Mouse (Mus musculus) ZHBTc4 (cell line): ENCODE measurements around the gene Rad9b.

Experiments used
- DNase-seq: peaks from one replicate; pipeline ENCODE4 v3.0.0-alpha.2; 2011; ENCODE audit warnings: low read depth, low spot score

Rad9b gene

DNA sequence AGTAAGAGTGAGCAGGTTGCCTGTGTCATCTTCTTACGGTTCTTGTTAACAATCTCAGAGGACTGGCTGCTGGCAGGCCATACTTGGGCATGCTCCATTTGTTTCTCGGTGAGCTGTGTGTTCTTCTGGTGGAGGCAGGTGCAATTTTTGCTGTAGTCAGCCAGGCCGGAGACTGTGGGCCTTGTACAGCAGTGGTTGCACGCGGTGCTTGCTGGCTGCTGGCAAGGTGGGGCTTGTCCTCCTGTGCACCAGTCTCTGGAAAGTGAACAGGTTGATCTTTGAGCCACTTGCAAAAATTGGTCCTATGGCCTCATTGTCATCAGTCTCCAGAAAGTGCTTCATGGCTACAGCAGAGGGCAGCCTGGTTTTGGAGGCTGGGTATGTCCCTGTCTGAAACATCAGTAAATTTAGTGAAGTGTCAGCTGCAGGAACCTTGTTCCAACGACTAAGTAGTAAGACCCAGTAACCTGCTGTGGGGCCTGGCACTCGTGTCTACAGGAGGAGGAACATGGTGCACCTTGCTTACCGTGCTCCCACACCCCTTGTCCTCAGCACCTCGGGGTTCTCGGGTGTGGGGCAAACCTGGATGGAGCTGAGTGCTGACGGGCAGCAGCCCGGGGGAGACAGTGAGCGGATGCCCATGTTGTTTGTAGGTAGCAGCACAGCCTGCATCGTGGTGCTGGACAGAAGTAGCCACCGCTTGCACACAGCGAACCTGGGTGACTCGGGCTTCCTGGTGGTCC lies 40.9 kb downstream of the Rad9b start:
- no peak for DNase-seq

DNA sequence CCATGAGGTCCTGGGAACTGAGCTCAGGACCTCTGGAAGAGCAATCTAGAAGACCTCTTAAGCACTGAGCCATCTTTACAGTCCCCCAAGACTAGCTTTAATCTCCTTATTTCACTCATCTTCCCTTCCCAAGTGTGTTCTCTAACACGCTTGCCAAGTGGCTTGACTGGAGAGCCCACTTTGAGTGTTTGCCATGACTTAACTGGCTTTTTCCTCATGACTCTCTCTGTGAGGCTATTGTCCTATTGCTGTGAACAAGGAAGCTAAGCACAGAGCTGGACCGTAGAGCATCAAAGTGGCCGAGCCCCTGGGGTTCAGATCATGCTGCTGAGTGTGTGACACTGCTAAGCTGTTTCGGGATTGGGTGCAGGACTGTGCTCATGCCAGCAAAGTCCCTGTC lies 41.7 kb downstream of the Rad9b start:
- no peak for DNase-seq

DNA sequence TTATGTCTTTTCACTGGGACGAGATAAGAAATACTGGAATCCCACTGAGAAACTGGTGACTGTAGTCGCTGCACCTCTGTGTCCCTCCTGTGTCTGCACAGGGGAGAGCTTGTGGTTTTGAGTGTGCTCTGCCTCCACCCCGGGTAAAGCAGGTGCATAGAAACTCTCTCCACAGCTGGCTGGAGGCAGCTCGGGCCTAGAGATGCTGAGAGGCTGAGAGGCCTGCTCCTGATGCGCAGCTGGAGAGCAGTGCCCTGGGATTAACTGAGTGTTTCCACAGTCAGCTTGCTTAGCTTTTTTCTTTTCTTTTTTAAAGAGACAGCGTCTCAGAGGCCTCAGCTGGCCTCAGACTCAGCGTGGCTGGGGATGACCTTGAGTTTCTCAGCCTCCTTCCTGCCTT lies 42.3 kb downstream of the Rad9b start:
- no peak for DNase-seq

DNA sequence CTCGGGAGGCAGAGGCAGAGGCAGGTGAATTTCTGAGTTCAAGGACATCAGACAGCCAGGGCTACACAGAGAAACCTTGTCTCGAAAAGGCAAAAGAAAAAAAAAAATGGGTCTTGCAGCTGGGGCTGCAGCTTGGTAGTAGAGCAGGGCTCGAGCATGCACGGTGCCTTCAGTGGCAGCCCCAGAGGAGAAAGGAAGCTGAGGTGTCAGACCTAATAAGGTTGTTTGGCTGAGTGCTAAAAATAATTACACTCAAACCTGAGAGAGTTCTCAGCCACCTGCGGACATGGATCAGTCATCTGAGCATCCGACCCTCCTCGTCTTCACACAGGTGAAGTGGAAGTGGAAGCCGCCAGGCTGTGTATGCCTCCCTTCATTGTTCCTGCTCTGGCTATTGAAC lies 43.3 kb downstream of the Rad9b start:
- no peak for DNase-seq

DNA sequence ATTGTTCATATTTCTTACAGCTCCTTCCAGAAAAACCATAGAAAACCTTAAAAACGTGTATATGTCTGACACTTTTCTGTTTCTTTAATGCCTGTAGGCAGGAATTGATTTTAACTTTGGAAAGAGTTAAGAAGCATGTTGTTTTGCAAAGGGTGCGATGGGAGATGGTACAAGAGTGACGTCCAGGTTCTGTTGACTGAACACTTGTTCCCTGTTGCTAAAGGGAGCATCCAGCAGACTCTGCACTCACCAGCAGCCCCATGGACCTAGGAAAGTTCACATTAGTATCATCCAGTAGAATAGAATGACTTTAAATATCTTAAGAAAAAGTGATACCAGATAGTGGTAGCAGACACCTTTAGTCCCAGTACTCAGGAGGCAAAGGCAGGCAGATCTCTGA lies 47.5 kb downstream of the Rad9b start:
- DNase-seq: no peak

DNA sequence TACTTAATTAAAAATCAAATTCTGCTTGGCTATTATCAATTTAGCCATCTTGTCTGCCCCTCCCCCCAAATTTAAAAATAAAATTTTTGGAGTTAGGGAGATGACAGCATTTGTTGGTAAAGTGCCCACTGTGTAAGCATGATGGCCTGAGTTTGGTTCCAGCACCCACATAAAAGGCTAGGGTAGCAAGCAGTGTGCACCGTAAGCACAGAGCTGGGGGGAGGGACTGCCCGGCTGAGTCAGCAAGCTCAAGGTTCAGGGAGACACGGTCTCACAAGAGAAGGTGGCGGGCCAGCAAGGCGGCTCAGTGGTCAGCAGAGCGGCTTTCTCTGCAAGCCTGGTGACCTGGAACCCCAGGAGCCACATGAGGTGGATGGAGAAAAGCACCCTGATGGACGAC lies 48.6 kb downstream of the Rad9b start:
- no peak for DNase-seq

DNA sequence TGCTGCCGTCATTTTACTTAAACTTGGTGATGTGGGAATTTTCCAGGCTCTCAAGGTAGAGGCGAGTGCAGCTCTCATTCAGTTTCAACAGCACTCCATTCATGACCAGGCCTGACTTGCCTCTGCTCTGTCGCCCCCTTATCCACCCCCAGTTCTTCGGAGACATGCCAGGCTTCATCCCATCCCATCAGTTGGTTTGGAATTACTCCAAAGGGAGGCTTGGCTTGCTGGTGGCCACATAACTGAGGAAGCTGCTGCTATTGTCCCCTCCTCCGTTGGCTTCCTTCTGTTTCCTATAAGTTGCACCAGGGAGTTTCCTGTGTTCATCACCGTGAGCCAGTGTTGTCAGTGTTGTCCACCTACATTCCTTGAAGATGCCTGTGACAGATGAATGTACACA lies 49.5 kb downstream of the Rad9b start:
- no peak for DNase-seq

DNA sequence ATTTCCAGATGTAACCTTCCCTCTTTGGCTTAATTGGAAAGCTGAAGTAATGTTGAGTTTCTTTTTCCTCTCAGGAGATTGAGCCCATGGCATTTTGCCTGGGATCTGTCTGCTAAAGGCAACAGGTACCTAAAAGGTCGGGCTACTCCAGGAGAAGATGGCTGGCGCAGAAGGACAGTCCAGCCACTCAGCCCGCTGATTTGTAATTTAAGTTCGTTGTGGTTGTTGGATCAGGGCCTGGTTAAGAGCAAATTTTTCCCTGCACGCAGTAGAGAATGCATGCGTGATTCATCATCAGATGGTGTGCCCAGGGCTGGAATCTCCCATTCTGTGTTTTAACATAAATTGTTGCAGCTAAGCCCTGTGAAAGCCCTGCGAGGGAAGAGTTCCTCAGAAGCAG lies 50.1 kb downstream of the Rad9b start:
- no peak for DNase-seq

DNA sequence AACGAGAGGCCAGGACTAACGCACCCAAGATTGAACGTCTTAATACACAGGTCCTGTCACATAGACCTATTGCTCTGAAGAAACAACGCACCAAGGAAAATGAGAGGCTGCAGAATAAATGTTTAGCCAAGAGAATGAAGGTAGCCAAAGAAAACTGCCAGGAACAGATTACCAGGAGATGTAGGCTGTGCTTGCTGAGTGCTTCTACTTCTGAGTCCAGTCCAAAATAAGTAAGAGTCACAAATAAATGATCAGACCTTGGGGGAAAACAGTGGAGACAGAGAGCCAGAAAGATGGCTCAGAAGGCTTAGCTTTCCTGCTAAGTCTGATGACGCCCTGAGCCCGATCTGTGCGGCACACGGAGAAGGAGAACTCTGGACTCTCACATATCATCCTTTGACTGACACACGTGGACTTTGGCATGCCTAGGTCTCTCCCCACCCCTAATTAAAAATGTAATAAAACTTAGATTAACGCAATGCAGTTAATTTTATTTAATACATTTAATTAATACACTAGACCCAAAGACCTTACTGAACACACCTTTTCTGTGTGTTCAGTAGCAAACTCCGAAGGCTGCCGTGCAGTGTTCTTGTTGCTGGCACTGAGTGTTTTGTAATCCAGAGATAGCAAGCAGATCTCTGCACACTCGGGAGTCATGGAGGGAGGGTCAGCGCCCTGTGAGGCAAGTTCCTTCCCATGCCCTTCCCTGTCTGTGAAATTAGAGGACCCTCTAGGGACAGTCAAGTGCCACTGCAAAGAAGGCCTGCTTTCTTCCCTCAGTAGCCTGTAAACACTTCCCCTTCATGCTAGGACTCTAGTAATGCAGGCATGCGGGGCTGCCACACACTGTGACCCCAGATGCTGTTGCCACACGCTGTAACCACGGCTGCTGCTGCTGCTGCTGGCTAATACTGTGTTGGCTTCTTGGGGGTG lies 51.0 kb downstream of the Rad9b start:
- no peak for DNase-seq

DNA sequence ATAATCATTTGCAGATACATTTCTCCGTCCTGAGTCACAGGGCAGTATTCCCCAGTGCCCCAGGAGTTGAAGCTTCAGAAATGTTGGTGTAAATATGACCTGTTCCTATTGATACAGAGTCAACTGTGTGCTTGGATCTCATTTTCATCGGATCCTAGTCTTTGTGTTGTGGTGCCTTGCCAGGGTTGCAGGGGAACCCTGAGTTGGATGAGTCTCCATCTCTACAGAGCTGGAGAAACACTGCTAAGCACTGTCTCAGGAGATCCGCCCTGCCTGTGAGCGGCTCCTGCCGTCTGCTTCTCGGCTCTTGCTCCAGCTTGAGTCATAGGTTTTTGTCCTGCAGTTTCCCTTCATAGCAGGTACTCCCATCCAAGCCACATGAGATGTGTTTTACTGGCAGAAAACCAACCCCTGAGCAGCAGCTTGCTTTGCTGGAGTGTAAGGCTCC lies 53.9 kb downstream of the Rad9b start:
- DNase-seq: no peak

DNA sequence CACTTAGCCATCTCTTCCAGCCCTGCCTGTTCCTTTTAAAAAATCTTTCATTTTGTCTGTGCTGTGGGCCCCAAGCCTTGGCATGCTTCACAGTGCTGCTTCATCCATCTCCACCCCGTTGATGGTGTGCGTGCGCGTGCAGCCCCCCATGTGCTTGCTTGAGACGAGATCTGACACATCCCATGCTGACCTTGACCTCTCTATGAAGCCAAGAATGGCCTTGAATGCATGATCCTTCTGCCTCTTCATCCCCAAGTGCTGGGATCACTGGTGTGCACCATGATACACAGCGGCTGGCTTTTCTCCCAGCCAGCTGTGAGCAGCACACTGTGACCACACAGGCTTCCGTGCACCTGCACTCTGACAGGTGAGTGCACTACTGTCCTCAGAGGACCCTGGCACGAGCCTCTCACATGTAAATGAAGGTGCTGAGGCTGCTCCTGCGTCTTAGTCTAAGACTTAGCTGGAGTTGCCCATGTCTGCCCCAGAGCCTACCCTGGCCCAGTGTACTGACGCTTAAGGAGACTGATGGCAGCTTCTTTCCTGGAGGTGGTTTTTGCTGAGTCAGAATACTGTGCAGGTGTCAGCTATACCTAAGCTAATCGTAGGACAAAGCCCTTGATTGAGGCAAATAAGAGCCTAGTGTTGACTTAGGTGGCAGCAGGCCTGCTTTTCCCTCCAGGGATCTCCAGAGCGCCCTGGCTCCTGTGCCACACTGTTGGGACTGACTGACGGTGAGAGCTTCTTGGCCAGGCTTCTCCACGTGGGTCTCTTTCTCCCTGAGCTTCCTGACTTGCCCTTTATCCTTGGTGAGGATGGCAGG lies 58.7 kb downstream of the Rad9b start:
- DNase-seq: no peak

DNA sequence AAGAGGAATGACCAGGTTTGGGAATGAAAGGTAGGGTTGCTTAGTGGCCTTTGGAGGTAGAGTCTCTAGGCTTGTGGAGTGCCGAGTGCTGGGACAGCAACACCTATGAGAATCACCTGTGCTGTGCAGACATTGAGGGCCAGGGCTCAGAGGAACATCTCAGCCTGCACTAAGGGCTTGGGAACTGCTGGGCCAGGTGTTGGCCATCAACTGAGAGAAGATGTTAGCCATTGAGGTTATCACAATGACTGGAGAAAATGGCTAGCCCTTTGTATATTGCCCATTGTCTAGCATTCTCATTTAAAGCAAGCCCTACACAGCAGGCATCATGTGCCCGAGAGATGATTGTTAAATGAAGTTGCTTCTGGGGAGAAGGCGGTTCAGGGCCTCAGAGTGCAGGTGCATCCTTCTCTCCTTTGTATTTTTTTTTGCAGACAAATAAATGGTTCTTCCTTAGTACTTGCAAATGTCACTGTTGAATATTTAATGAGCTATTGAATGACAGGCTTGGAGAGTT lies 59.8 kb downstream of the Rad9b start:
- peak; percentile 82 for DNase-seq

DNA sequence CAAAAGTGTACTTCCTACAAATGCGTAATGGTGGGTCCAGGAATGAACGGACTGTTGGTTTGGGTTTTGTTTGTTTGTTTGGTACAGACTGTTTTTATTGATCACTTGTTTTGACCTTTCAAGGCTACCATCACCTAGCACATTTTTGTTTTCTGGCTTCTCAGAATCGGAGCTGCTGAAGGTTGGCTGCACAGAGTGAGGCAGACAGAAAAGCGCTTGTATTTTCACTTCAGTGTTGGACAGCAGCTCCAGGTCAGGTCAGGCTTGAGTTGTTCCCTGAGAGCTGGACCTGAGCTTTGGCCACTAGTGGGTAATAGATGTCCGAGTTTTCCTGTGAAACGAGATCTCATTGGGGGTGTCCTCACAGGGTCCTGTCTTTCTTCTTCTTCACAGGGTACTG lies 60.9 kb downstream of the Rad9b start:
- DNase-seq: no peak

DNA sequence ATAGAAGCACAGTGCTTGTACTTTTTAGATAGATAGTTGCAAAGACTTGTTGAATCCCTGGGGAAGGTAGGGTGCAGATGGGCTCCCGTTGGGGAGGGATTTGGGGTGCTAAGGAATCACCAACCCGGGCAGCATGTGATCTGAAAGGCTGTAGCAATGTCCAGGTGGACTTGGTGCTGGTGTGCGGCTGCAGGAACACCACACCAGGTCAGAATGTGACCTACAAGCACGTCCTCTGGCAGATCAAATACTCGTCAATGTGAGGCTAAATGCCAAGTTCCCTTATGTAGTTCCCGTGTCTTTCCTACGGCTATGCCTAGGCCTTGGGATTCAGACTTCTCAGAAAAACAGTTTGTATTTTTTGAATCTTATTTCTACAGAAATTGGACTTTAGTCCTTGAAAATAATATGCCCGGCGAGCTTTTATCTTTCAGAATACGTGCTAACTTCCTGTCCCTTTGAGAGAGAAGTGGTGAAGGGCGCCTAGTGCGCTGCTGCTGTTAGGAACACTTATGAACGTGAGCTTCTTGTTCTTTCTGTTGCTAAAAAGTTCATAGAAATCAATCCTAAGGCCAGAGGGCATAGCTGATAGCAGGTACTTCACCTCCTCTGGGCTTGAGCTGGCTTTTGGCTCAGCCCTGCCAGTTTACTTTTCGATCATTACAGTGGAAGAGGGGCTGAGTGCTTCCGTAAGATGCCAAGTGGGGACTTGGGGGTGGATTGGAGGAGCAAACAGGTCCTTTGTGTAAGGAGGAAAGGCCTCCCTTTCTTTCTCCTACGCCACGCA lies 62.3 kb downstream of the Rad9b start:
- no peak for DNase-seq

DNA sequence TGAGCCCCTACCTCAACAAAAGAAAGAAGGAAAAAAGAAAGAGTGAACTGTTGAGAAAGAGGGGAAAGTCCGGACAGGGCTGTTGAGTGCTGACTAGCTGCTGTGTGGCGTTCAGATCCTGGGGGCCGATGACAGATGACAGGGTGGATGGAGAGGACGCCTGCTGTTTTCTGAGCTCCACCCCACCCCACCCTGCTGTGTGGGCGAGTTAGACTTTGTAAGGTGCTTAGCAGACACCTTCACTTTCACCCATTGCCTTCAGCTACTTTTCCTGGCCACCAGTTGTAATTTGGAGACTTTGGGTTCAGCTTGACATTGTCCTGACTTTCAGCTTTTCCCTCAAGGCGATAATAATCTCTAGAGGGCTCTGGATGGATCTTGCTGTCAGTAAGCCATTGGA lies 62.9 kb downstream of the Rad9b start:
- DNase-seq: peak; percentile 53

DNA sequence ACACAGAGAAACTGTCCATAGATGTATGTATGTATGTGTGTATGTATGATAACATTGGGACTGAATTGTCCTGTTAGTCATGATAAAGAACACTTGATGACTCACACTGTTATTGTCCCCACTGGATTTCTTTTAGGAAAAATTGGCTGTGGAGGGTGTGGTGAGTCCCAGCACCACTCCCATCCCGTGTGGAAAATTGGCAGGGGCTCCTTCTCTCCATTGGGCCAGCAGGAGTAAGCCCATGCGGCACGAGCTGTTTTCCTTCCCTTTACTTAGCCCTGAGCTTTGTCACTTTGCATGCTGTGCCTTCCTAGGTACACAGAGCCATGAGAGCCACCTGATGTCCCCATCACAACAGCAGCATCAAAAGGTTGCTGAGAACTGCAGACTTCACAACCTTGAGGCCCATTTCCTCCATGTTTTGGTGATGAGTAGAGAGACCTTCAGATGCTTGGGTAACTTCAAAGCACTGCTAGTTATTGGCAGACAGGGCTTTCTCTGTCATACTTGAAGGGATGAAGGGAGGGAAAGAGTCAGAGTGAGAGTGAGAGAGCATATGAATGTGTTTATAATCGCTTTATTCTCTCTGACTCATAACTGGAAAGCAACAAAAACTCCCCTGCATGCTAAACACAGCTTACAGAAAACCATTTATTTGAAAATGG lies 65.8 kb downstream of the Rad9b start:
- no peak for DNase-seq

DNA sequence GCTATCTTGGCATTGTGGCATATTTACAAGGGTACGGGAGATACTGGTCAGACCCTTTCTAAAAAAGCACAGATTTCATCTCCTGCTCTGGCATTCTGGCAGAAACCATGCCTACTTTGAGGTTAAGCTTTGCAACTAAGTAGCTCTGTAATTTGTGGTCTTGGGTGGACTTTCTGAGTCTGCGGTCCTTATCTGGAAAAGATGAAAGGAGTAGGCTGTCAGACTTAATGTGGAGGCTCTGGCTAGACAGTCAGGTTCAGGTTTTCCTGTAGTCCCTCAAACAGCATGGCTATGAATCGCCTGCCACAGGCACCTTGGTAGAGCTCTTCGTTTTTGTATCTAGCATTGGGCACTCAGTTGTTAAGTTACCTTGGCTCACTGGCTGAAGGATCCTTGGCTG lies 67.0 kb downstream of the Rad9b start:
- no peak for DNase-seq

DNA sequence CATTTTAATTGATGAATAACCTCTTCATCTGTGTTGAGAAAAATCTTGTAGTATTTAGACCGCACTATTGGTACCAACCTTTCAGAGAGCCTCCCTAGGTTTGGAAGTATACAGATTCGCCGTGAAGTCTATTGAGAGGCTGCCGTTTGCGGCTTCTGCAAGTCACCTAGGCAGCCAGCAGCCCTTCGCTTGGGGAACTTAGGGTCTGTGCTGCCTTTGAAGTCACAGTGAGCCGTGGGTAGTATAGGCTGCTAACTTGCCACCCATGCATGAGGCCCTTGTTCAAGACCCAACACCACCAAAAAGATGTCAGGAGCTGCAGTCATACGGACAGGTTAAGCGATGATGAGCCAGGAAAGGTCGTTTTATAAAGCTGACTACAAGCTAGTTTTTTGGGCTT lies 67.8 kb downstream of the Rad9b start:
- DNase-seq: no peak

DNA sequence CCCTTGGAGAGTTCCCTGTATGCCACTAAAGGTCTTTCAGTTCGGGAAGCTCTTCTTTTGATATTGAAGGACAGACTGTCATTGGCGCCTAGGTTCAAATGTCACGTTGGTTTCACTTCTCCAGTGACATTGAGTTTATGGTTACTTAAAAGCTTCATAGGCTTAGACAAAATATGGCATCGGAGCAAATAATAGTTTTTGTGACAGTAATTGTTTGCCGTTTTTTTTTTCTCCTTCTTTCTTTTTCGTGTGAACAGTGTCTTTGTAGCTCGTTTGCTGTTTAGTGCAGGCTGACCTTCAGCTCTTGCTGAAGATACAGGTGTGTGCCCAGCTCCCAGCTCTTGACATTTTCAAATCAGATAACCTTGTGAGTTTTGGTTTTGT lies 68.3 kb downstream of the Rad9b start:
- DNase-seq: no peak

DNA sequence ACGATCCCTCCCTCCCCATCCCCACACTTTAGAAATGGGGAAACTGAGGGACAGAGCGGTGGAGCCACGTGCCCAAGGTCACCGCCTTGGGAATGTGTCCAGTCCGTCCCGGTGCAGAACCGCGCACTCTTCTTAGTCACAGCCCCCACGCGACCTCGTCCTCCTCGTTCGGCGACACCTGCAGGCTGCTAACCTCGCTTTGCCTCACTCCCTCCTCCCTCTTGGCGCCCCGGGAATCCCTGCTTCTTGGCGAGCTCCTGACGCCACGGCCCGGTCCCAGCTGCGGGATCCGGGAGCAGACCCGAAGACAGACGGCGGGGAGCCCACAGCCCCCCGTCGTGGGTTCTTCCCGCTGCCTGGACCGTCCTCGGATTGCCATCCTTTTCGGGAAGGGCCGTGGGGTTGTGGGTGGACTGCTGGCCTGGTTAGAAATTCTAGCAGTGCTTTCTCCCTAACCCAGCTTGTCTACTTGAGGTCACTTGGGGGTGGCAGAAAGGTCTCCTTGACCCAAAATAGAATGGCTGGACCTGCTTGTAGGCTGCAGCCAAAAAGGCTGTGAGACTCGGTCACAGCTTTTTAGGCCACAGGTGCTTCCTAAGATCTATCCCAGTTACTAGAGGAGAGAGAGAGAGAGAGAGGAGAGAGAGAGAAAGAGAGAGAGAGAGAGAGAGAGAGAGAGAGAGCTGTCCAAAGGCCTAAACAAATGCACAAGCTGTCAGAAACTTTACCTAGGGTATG lies 68.8 kb downstream of the Rad9b start:
- peak; percentile 60 for DNase-seq
